Mouse (Mus musculus): ENCODE results near the gene Crcp. TPM values are rescaled to one million over a fixed set of nuclear protein-coding genes. Genes with fewer than 3 reads are reported as not detected.

Gene Crcp
- polyA plus RNA-seq, 1 experiment, result 2.1 TPM

DNA sequence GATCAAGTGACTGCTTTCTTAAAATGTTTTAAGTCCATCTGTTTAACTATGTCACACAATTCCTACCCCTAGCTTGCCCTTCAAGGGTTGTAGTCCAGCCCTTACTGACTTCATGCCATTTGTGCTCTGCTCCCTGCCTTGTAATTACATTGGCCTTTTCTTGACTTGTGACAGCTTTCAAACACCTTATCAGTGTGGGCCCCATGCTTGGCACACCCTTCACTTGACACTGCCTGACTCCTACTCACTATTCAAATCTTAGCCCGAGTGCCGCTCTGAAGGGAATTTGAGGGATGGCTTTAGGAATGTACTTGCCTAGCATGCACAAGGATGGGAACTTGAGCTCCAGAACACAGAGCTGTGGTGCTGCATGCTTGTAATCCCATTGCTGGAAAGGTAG lies 68.7 kb downstream of the Crcp start:
- Histone ChIP-seq H3K9me3 (ENCODE audit: control insufficient read depth, low read length) (peaks cover 3% of the 10 kb centered on the region; the same call in 1 of the 2 replicates), H3K4me3 (replicated peaks) (peak overlapping the region; percentile 46), H3K4me1 (ENCODE audit: control insufficient read depth) (peaks cover 29% of the 10 kb centered on the region), H3K27me3 (ENCODE audit: control insufficient read depth) (no peaks in the 10 kb centered on the region), H3K36me3 (ENCODE audit: control insufficient read depth) (peaks cover 31% of the 10 kb centered on the region)
- TF ChIP-seq TAL1 (IDR thresholded peaks at IDR 0.05; ENCODE audit: low read length) (no peak), GATA1 (IDR thresholded peaks at IDR 0.05; ENCODE audit: low read length) (peak; percentile 72)

DNA sequence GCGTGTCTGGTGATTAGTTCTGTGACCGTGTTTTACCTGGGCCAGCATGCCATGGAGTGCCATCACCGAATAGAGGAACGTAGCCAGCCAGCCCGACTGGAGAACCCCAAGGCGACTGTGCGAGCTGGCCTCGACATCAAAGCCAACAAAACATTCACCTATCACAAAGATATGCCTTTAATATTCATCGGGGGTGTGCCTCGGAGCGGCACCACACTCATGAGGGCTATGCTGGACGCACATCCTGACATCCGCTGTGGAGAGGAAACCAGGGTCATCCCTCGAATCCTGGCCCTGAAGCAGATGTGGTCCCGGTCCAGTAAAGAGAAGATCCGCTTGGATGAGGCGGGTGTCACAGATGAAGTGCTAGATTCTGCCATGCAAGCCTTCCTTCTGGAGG lies 72.6 kb downstream of the Crcp start:
- peaks cover 27% of the 10 kb centered on the region for H3K4me1 ChIP-seq (ENCODE audit: control insufficient read depth)

DNA sequence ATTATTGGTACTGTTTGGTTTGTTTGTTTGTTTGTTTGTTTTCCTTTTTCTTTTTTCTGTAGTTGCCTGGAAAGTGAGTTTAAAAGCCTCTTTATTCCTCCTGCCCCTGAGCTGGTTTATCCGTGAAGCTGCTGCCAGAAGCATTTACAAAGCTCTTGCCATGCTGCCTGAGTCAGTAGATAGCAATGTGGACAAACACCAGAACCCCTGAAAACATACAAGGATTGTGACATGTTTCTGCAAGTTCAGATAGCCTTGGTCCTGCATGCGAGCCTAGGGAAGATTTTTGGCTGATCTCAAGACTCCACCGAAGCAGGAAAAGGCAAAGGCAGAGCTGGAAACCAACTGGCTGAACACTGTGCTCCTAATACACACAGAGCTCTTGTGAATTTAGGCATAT lies 80.3 kb downstream of the Crcp start:
- TF ChIP-seq GATA1 (IDR thresholded peaks at IDR 0.05; ENCODE audit: low read length), result no peak
- TF ChIP-seq TAL1 (IDR thresholded peaks at IDR 0.05; ENCODE audit: low read length), result no peak
- Histone ChIP-seq H3K27me3 (ENCODE audit: control insufficient read depth) (no peaks in the 10 kb centered on the region), H3K36me3 (ENCODE audit: control insufficient read depth) (peaks cover 50% of the 10 kb centered on the region), H3K9me3 (ENCODE audit: control insufficient read depth, low read length) (no peaks in the 10 kb centered on the region), H3K4me3 (replicated peaks) (no peak overlapping the region), H3K4me1 (ENCODE audit: control insufficient read depth) (no peaks in the 10 kb centered on the region)

More for the DNA sequence above, 72.6 kb downstream of the Crcp start:
- TF ChIP-seq GATA1 (IDR thresholded peaks at IDR 0.05; ENCODE audit: low read length), result no peak
- TF ChIP-seq TAL1 (IDR thresholded peaks at IDR 0.05; ENCODE audit: low read length), result no peak
- peaks cover 2% of the 10 kb centered on the region; the same call in 1 of the 2 replicates for H3K9me3 ChIP-seq (ENCODE audit: control insufficient read depth, low read length)
- no peaks in the 10 kb centered on the region for H3K27me3 ChIP-seq (ENCODE audit: control insufficient read depth)
- H3K36me3 ChIP-seq (ENCODE audit: control insufficient read depth), result peaks cover 56% of the 10 kb centered on the region
- no peak overlapping the region for H3K4me3 ChIP-seq (replicated peaks)

Other genes starting within 250 kb of the Crcp start
- 0.92 and 1.4 TPM in 2 replicates for gene Psph, start 241.8 kb upstream of the Crcp start, polyA plus RNA-seq (2012)
- 0.97 and 1.0 TPM in 2 replicates for gene Sumf2, start 182.3 kb upstream of the Crcp start, polyA plus RNA-seq (2012)
- 80.6 and 90.6 TPM in 2 replicates for gene Chchd2, start 141.8 kb upstream of the Crcp start, polyA plus RNA-seq (2012)
- 0.04 TPM in 1 of 2 replicates, not detected in the other for gene Zbed5, start 133.6 kb upstream of the Crcp start, polyA plus RNA-seq (2012)
- gene Phkg1, start 130.7 kb upstream of the Crcp start, polyA plus RNA-seq (2012), result not detected in 2 replicates
- not detected in 2 replicates for gene Nupr1l, start 120.8 kb upstream of the Crcp start, polyA plus RNA-seq (2012)
- 0.92 and 1.9 TPM in 2 replicates for gene Vkorc1l1, start 87.3 kb upstream of the Crcp start, polyA plus RNA-seq (2012)
- 0.28 and 0.51 TPM in 2 replicates for gene Gusb, start 26.2 kb upstream of the Crcp start, polyA plus RNA-seq (2012)
- 1.0 and 2.1 TPM in 2 replicates for gene Asl, start within 50 bp of the Crcp start, polyA plus RNA-seq (2012)
- 2.3 and 3.4 TPM in 2 replicates for gene Tpst1, start 44.0 kb downstream of the Crcp start, polyA plus RNA-seq (2012)
- gene Kctd7, start 115.6 kb downstream of the Crcp start, polyA plus RNA-seq (2012), result 1.4 and 2.1 TPM in 2 replicates
- 4.2 and 4.7 TPM in 2 replicates for gene Rabgef1, start 142.5 kb downstream of the Crcp start, polyA plus RNA-seq (2012)
- gene Tmem248, start 187.8 kb downstream of the Crcp start, polyA plus RNA-seq (2012), result 6.8 and 7.8 TPM in 2 replicates
- gene Sbds, start 226.2 kb downstream of the Crcp start, polyA plus RNA-seq (2012), result 3.2 and 4.0 TPM in 2 replicates
- 0.36 and 0.39 TPM in 2 replicates for gene Tyw1, start 226.3 kb downstream of the Crcp start, polyA plus RNA-seq (2012)